Mouse (Mus musculus) megakaryocyte-erythroid progenitor cell, adult 5-6 weeks (primary cell): ENCODE measurements at regions not wholly inside any gene's neighbourhood (a gene's known extent, or its start where the extent isn't known, plus 50 kb on each side); places are given as distances from the start of the nearest gene placed in this dataset.

Experiments used
- ATAC-seq: replicated peaks from 2 replicates; pipeline ENCODE4 v1.8.0; 2016; ENCODE audit warnings: mild to moderate bottlenecking, inconsistent platforms; ENCODE audit not compliant: severe bottlenecking, poor library complexity, low FRiP score, low TSS enrichment

DNA sequence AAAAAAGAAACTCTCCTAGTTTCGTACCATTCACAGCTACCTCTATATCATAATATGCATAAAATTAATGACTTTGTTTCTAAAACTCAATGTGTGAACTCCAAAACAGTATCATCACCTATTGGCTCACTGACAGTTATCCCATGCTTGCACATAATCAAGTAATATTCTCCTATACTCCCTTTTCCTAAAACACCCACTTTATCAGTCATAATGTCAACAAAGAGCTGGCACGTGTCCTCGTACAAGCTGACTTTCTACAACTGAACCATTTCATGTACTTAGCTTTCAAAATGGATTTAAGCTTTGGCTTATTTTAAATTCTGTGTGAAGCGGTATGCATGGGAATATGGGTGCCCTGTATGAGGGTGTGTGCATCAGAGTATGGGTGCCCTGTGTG, 58.0 kb upstream of the Golim4 start:
- no peak for ATAC-seq

- ATAC-seq = peak; percentile 81
Measured at GRCm38 (mm10) chr3:76008564-76009183, 51.9 kb upstream of the Golim4 start.
